13 mouse cellular contexts compared by ENCODE assay signal in the genomic region with DNA sequence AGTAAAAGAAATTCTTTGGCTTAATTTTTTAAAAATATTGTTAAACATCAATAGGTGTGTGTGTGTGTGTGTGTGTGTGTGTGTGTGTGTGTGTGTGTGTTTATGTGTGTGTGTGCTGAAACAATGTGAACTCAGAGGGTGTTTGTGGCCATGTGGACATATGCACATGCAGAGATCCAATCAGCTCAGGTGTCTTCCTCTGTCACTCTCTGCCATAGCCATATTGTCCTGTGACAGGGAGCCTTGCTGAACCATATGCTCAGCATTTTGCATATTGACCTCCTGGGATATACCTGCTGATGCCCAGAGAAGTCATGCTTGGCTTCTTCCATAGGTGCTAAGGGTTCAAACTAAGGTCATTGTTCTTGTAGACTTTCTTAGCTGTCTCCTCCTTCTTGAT.
"Had no signal": no experiment of that assay in that cellular context is flagged by ENCODE, and none has a peak within 500 bp of the region (broad histone marks: within the 10 kb centered on the region; RNA-seq: fewer than 3 reads in every experiment).

No protein-coding gene starts in this region.

- DNase-seq: gastrocnemius, adult 2 months; gastrocnemius, postnatal 10 days; gastrocnemius, postnatal 25 days; heart, adult 18-20 months; heart, postnatal 10 days; heart, postnatal 4 days; kidney, adult 18-20 months; kidney, adult 8-10 months; kidney, postnatal 10 days; kidney, postnatal 25 days; kidney, postnatal 4 days; liver; liver, embryonic 13.5 days had no signal
